Mouse (Mus musculus) adrenal gland, adult 2 months (tissue): ENCODE results near the gene Shc2. TPM values are rescaled to one million over a fixed set of nuclear protein-coding genes. Genes with fewer than 3 reads are reported as not detected.

Experiments
- DNase-seq: peaks from one replicate; pipeline ENCODE4 v3.0.0; 2021
- polyA plus RNA-seq: library from polyadenylated mRNA; depleted of rRNA; stranded (reverse); fragments of >200 nt; gene quantifications from 2 replicates; pipeline ENCODE4 v1.2.3, GENCODE M21; 2012; rRNA removed
- total RNA-seq, 2 experiments: library from RNA; stranded (reverse); gene quantifications; 2 replicates each; pipeline ENCODE4 v1.2.3; 2021

The Shc2 gene
- total and polyA plus RNA-seq, 3 experiments: 2.0 to 6.7 (median 4.8) TPM

DNA sequence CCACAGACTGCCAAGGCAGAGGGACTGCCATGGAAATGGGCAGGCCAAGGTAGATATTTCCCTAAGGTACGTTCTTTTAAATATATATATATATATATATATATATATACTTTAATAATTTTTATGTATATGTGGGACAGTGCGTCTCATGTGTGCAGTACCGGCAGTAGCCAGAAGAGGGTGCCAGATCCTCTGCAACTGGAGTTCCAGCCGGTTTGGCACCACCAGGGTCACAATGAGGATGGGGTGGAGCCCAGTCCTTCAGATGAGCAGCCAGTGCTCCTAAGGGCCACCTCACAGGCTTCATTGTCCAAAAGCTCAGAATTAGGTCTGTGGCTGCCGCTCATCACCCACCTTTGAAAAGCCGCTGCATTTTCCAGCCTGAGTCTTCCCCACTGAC is 56.9 kb downstream of the Shc2 start:
- DNase-seq: no peak

DNA sequence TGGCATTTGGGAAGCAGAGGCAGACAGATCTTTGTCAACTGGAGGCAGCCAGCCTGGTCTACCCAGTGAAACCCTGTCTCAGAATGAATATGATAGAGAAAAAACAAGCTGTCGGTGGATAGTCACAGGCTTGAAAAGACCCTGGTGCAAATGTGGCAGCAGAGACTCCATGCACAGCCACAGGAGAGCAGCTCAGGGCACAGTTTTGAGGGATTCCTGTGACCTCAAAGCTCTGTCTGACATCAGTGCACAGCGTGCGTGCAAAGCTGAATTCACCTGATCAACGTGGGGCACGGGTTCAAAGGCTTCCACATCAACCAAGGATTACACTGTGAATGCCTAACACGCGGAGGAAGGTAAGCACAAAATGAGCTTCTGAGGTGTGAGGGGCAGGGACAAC is 57.4 kb downstream of the Shc2 start:
- no peak for DNase-seq

DNA sequence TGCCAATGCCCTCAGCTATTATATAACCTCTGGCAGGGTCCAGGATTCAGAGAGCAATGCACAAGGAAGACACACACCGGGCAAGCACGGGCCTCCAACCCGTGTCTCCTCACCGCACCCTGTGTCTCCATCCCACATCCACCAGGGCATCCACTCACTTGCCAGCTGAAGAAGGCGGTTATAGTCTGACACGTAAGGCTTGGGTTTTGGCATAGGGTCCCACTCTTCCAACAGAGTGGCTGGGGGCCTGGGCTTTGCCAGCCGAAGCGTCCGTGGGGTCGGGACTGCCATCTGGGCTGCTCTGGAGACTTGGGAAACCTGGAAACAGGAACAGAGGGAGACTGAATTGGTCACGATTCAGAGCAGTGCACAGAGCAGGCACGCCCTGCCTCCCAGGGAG is 57.9 kb downstream of the Shc2 start:
- DNase-seq: no peak

DNA sequence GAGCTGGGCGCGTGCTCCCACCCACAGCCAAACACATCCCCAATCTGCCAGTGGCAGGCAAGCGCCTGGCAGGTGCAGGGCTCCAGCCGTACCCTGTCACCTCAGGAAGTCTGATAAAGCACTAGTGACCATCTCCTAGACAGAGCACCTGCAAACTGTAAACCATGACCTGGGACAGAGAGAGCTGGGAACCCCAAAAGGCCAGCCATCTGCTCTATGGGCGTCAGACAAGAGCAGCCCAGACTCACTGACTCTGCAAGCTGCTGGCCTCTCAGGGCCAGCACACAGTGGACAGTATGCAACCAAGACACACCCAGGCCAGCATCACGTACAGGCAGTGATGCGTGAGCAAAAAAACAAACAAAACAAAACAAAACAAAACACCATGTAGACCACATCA is 58.8 kb downstream of the Shc2 start:
- no peak for DNase-seq

DNA sequence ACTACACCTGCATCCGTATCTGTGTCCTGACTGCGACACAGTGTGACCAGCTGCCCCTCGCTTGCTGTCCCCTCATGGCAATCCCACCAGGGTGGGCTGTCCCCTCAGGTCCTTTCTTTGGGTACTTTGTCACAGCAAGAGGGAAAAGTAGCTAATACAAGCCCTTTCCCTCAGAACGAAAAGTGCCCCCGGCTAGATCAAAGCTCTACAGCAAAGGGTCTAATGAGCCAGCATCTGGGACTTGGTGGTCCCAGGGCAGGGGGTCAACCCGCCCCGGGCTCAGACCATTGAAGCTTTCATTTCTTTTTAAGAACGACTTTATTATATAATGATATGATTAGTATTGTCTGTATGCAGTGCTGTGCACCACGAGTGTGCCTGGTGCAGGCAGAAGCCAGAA is 59.4 kb downstream of the Shc2 start:
- DNase-seq: no peak

DNA sequence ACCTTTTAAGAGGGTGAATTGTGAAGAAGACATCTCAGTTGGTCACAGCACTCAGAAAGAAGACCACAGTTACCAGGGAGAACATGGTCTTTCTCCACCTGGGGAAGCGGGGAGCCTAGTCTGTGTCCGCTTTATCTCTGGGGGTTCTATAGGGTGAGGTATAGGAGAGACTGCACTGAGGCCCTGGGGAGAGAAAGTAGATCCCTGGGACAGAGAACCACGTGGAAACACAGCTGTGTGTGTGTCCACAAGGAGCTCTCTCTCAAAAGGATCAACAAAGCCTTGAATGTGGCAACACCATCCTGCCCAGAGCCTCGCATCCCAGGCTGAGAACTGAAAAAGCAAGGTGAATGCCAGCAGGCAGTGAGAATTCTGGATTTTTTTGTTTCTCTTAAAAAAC is 60.3 kb downstream of the Shc2 start:
- DNase-seq: no peak

DNA sequence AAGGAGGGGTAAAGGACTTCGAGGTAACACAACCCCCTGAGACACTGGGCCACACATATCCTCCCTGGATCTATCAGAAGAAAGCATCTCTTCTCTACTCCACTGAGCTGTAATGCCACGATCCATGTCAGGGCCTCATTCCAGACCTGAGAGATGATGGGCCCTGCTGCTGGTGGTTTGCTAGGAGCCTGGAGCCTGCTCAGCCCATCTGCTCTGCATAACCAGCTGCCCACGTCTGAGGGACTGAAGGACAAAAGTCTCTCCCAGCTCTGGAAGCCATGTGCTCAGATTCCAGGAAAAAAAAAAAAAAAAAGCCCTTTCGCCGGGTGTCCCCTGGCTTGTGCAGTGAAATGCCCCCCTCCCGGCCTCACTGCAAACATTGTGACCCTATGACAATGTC is 62.0 kb downstream of the Shc2 start:
- no peak for DNase-seq

DNA sequence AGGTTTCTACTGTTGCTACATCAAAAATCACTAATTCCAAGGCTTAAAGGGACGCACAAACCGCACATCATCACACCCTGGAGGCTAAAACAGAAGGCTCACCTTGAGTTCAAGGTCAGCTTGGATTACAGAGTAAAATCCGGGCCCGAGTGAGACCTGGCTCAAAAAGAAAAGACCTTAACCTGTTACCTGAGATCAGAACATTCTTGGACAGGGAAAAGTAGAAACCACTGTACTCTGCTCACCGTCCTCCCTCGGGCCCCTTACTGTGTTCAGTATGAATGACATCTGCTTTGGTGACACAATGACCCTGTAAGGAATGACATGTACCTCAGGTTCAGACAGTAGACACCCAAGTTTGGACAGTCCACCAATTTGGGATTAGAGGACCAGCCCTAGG is 62.9 kb downstream of the Shc2 start:
- DNase-seq: no peak

DNA sequence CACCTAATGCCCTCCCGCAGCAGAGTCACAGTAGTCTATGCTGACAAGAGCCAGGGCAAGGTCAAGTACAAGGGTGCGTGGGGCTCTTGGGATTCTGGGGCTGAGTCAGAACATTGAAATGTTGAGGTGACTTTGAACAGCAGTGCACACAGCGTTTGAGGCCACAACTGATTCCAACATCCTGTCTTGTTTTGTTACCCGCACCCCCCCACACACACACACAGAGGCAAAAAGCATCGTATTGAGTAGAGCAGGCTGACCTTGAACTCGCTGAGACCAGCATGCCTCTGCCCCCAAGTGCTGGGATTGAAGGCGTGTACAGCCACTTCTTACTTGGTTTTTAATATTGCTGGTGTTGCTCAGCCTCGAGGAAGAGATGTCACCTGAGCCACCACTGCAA is 63.4 kb downstream of the Shc2 start:
- DNase-seq: peak; percentile 23

DNA sequence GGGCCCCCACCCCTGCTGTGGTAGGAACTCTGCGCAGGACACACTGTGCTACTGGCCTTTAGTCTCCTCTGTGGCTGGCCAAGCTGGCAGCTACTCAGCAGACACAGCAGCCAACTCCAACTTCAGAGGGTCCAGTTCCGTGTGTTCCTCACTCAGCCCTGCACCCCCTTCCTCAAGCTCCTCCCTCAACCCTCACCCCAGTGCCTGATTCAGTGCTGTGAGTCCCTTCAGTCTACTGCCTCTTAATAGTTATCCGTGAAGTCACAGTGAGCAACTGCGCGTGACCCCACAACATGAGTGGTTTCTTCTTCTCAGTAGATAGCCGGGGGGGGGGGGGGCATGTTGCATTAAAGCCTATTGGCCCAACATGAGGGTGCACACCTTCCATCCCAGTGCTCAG is 64.1 kb downstream of the Shc2 start:
- no peak for DNase-seq

DNA sequence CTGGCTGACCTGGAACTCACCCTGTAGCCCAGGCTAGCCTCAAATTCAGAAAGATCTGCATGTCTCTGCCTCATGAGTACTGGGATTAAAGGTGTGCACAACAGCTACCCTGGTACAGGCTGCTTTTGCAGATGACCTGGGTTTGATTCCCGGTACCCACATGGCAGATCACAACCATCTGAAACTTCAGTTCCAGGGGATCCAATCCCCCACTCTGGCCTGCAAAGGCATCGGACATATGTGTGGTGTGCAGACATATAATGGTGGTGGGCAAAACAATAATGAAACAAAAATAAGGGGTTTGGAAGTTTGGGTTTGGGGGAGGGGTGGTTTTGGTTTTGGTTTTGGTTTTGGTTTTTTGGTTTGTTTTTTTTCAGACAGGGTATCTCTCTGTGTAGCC is 66.4 kb downstream of the Shc2 start:
- DNase-seq: no peak

DNA sequence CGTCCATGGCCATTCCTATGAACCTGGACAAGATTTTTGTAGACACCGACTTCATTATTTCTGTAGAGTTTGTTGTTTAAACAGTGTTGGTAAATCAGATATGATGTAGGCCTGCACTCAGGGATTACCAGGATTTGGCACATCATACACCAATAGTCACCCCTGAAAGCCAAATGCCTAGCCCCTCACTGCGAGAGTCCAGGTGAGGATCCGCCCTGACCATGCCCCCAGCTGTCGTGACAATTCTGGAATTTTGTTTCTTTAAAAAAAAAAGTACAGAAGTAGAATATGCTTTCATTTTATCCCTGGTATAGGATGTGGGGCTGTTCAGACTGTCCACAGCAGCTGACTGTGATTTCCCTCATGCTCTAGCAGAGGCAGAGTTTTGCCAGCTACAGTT is 67.8 kb downstream of the Shc2 start:
- no peak for DNase-seq

Other genes starting within 250 kb of the Shc2 start
- gene Vmn2r83, start 169.2 kb downstream of the Shc2 start, total RNA-seq: not detected
- gene Vmn2r83, start 169.2 kb downstream of the Shc2 start, polyA plus RNA-seq: not detected in 2 replicates
- gene Plpp2, start 104.1 kb downstream of the Shc2 start, total RNA-seq: 10 to 100 TPM; 30.3 to 34.7 TPM
- gene Plpp2, start 104.1 kb downstream of the Shc2 start, polyA plus RNA-seq: 33.5 and 44.3 TPM in 2 replicates
- 10 to 100 TPM; 26.7 to 30.9 TPM for gene Mier2, start 82.7 kb downstream of the Shc2 start, total RNA-seq
- gene Mier2, start 82.7 kb downstream of the Shc2 start, polyA plus RNA-seq: 150 and 154 TPM in 2 replicates
- gene Theg, start 50.6 kb downstream of the Shc2 start, total RNA-seq: not detected
- gene Theg, start 50.6 kb downstream of the Shc2 start, polyA plus RNA-seq: not detected in 2 replicates
- under 1 TPM; 0.10 to 0.14 TPM for gene C2cd4c, start 23.9 kb downstream of the Shc2 start, total RNA-seq
- 0.12 and 0.25 TPM in 2 replicates for gene C2cd4c, start 23.9 kb downstream of the Shc2 start, polyA plus RNA-seq
- gene Odf3l2, start 7.8 kb upstream of the Shc2 start, total RNA-seq: not detected
- gene Odf3l2, start 7.8 kb upstream of the Shc2 start, polyA plus RNA-seq: not detected in 2 replicates
- gene Madcam1, start 26.6 kb upstream of the Shc2 start, total RNA-seq: not detected
- gene Madcam1, start 26.6 kb upstream of the Shc2 start, polyA plus RNA-seq: 0.46 TPM in 1 of 2 replicates, not detected in the other
- 10 to 100 TPM; 29.5 to 40.7 TPM for gene Tpgs1, start 31.5 kb upstream of the Shc2 start, total RNA-seq
- gene Tpgs1, start 31.5 kb upstream of the Shc2 start, polyA plus RNA-seq: 147 and 149 TPM in 2 replicates
- 100 to 1,000 TPM in 1 of 2 experiments, 10 to 100 TPM in 1; 87.7 to 122 TPM for gene Cdc34, start 44.3 kb upstream of the Shc2 start, total RNA-seq
- 174 and 205 TPM in 2 replicates for gene Cdc34, start 44.3 kb upstream of the Shc2 start, polyA plus RNA-seq
- gene Gzmm, start 51.1 kb upstream of the Shc2 start, total RNA-seq: 1 to 10 TPM; 1.0 to 2.2 TPM
- 0.52 and 0.55 TPM in 2 replicates for gene Gzmm, start 51.1 kb upstream of the Shc2 start, polyA plus RNA-seq
- gene Bsg, start 66.6 kb upstream of the Shc2 start, total RNA-seq: 100 to 1,000 TPM; 588 to 674 TPM
- 314 and 321 TPM in 2 replicates for gene Bsg, start 66.6 kb upstream of the Shc2 start, polyA plus RNA-seq
- 1 to 10 TPM; 5.9 to 6.0 TPM for gene Hcn2, start 78.7 kb upstream of the Shc2 start, total RNA-seq
- 20.2 and 27.8 TPM in 2 replicates for gene Hcn2, start 78.7 kb upstream of the Shc2 start, polyA plus RNA-seq
- 10 to 100 TPM; 55.4 to 62.8 TPM for gene Polrmt, start 108.7 kb upstream of the Shc2 start, total RNA-seq
- 87.6 and 89.0 TPM in 2 replicates for gene Polrmt, start 108.7 kb upstream of the Shc2 start, polyA plus RNA-seq
- gene Fgf22, start 117.2 kb upstream of the Shc2 start, total RNA-seq: not detected
- gene Fgf22, start 117.2 kb upstream of the Shc2 start, polyA plus RNA-seq: 0.18 and 0.68 TPM in 2 replicates
- gene Rnf126, start 129.0 kb upstream of the Shc2 start, total RNA-seq: 10 to 100 TPM; 51.6 to 51.8 TPM
- 222 and 226 TPM in 2 replicates for gene Rnf126, start 129.0 kb upstream of the Shc2 start, polyA plus RNA-seq
- gene Fstl3, start 139.4 kb upstream of the Shc2 start, total RNA-seq: 10 to 100 TPM in 1 of 2 experiments, 1 to 10 TPM in 1; 10.0 to 37.2 TPM
- gene Fstl3, start 139.4 kb upstream of the Shc2 start, polyA plus RNA-seq: 47.0 and 74.7 TPM in 2 replicates
- gene Prss57, start 153.0 kb upstream of the Shc2 start, total RNA-seq: under 1 TPM in 1 of 2 experiments, not detected in 1; 0.21 TPM
- gene Prss57, start 153.0 kb upstream of the Shc2 start, polyA plus RNA-seq: 0.28 TPM in 1 of 2 replicates, not detected in the other
- gene Palm, start 155.7 kb upstream of the Shc2 start, total RNA-seq: 100 to 1,000 TPM in 1 of 2 experiments, 10 to 100 TPM in 1; 68.1 to 105 TPM
- gene Palm, start 155.7 kb upstream of the Shc2 start, polyA plus RNA-seq: 138 and 146 TPM in 2 replicates
- gene Misp, start 183.1 kb upstream of the Shc2 start, total RNA-seq: under 1 TPM; 0.31 to 0.32 TPM
- 0.03 and 0.10 TPM in 2 replicates for gene Misp, start 183.1 kb upstream of the Shc2 start, polyA plus RNA-seq
- gene Ptbp1, start 216.5 kb upstream of the Shc2 start, total RNA-seq: 100 to 1,000 TPM; 217 to 332 TPM
- gene Ptbp1, start 216.5 kb upstream of the Shc2 start, polyA plus RNA-seq: 175 and 259 TPM in 2 replicates
- gene Prtn3, start 236.6 kb upstream of the Shc2 start, total RNA-seq: under 1 TPM; 0.62 to 0.63 TPM
- 3.4 and 4.1 TPM in 2 replicates for gene Prtn3, start 236.6 kb upstream of the Shc2 start, polyA plus RNA-seq
- 1 to 10 TPM; 1.2 to 2.2 TPM for gene Plppr3, start 236.7 kb upstream of the Shc2 start, total RNA-seq
- gene Plppr3, start 236.7 kb upstream of the Shc2 start, polyA plus RNA-seq: 4.2 and 4.6 TPM in 2 replicates
- gene Elane, start 248.3 kb upstream of the Shc2 start, total RNA-seq: under 1 TPM; 0.49 to 0.79 TPM
- gene Elane, start 248.3 kb upstream of the Shc2 start, polyA plus RNA-seq: 0.34 and 1.1 TPM in 2 replicates